Mouse (Mus musculus): ENCODE results near the gene Eepd1. TPM values are rescaled to one million over a fixed set of nuclear protein-coding genes. Genes with fewer than 3 reads are reported as not detected.

The Eepd1 gene
- total RNA-seq, 2 experiments from 2014 or later, result 16.1 to 17.6 TPM

- no peak for DNase-seq (ENCODE audit: low spot score in 2 of 2)
- intact Hi-C loops (cut with DNase I), result no loop called here
Measured at GRCm38 (mm10) chr9:25521825-25522224, 40.5 kb downstream of the Eepd1 start.

GRCm38 (mm10) chr9:25526516-25526915 lies 45.2 kb downstream of the Eepd1 start:
- intact Hi-C loops (cut with DNase I), result no loop called here
- no peak for DNase-seq (ENCODE audit: low spot score in 2 of 2)

- intact Hi-C loops (cut with DNase I), result no loop called here
- no peak for DNase-seq (ENCODE audit: low spot score in 2 of 2)
Measured at GRCm38 (mm10) chr9:25526927-25527337, 45.6 kb downstream of the Eepd1 start.

- intact Hi-C loops (cut with DNase I), result no loop called here
- DNase-seq (ENCODE audit: low spot score in 2 of 2), result no peak
Measured at GRCm38 (mm10) chr9:25527359-25528038, 46.2 kb downstream of the Eepd1 start.

- intact Hi-C loops (cut with DNase I), result no loop called here
- no peak for DNase-seq (ENCODE audit: low spot score in 2 of 2)
Measured at GRCm38 (mm10) chr9:25531627-25532026, 50.3 kb downstream of the Eepd1 start.

DNA sequence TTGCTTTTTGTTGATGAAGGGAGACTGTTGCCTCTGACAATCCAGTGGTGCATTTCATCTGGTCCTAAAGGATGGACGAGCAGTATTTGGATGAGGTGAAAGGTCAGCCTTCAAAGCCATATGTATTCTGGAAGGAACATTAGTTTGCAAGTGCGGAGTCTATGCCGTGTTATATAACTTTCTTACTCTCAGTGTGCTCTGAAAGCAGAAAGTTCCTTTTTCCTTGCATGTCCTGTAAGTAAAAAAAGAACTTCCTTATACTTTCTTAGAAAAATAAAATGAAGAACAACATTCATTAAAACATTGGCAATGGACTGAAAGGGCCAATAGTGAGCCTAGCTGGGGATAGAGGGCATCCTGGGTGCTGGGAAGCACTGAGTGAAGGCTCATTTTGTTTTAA lies 50.8 kb downstream of the Eepd1 start:
- intact Hi-C loops (cut with DNase I), result no loop called here
- no peak for DNase-seq (ENCODE audit: low spot score in 2 of 2)

DNA sequence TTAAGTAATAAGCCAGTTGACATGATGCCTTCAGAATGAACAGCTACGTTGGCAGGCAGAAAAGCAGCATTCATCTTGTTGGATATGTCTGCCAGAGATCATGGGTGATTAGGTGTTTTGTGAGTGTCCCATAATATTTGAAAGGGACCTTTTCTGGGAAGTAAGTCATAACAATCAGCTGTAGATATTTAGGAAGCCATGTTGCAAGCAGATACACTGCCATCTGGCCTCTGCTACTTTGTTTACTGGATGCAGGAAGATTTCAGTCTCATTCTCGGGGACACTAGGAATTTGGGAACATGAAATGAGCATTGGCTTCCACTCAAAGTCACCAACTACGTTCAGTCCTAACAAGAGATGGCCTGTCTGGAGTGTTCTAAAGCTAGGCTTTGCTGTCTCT lies 54.1 kb downstream of the Eepd1 start:
- intact Hi-C loops (cut with DNase I), result no loop called here
- DNase-seq (ENCODE audit: low spot score in 2 of 2), result no peak

DNA sequence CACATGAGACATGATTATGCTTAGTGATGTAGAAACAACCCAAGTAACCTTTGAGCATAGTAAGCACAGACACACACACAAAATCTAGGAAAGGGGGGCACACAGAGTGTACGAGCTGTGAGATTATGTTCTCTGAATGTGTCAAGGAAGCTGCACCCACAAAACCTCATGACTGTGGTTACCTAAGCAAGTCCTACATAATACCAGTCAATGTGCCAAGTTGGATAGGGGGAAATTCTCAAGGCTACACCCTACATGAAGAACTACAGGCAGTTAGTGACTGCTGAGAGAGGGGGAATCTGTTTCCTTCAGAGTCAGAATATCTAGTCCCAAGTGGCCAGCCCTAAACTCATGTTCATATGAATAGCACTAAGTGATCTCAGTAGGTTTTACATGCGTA lies 58.1 kb downstream of the Eepd1 start:
- intact Hi-C loops (cut with DNase I), result no loop called here
- DNase-seq (ENCODE audit: low spot score in 2 of 2), result no peak

- no peak for DNase-seq (ENCODE audit: low spot score in 2 of 2)
- intact Hi-C loops (cut with DNase I), result no loop called here
Measured at GRCm38 (mm10) chr9:25541355-25541754, 60.0 kb downstream of the Eepd1 start.

DNA sequence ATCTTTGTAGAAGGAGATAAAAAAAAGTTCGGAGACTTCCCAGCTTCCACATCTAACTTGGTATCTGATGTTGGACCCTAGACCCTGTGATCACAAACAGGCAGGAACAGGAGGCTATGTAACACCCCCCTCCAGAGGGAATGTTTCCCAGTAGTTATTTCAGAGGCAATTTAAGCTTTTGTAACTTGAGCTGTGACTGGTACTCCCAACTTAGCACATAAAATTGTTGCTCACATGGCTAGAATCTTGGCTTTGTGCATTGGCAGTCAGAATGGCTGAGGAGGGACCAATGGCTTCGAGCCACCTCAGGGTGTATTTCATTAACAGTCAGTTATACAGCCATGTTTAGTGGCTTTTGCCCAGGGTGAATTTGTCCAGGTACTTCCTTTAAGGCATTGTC lies 63.9 kb downstream of the Eepd1 start:
- DNase-seq (ENCODE audit: low spot score in 2 of 2), result peak; percentile 19 to 66

GRCm38 (mm10) chr9:25549130-25550060 lies 68.0 kb downstream of the Eepd1 start:
- DNase-seq (ENCODE audit: low spot score in 2 of 2), result peak in 1 of 2 experiments; percentile 32
- intact Hi-C loops (cut with DNase I), result no loop called here

More for the DNA sequence above, 63.9 kb downstream of the Eepd1 start:
- intact Hi-C loops (cut with DNase I), result no loop called here

DNA sequence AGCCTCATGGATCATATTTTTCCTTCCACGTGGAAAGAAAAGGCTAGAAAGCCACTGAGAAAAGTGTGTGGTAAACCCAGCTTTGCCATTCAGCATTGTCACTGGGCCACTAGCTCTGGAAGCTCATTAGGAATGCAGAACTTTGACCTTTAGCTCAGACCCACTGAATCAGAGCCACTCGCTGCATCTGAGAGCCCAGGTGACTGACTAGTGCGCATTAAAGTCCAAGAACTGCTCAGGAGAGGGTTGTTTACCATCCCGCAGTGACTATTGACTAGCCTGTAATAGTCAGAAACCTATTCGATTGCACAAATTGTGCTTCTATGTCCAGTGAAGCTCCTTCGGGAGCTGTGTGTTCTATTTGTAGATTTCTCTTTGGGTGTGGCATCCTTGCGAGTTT lies 68.8 kb downstream of the Eepd1 start:
- no peak for DNase-seq (ENCODE audit: low spot score in 2 of 2)
- intact Hi-C loops (cut with DNase I), result no loop called here

DNA sequence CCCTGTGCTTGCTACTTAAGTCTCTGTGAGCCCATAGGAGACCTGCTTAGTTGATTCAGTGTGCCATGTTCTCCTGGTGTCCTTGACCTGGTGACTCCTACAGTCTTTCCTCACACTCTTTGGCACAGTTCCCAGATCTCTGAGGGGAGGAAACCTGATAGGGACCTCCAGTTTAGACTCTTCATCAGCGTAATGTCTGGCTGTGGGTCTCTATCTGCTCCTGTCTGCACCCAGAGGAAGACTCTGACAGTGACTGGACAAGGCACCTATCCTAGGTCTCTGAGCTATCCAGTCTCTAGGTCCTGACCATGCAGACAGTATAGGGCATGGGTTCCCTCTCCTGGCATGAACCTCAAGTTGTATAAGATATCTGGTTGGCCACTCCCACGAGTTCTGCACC lies 71.2 kb downstream of the Eepd1 start:
- no peak for DNase-seq (ENCODE audit: low spot score in 2 of 2)
- intact Hi-C loops (cut with DNase I), result no loop called here

DNA sequence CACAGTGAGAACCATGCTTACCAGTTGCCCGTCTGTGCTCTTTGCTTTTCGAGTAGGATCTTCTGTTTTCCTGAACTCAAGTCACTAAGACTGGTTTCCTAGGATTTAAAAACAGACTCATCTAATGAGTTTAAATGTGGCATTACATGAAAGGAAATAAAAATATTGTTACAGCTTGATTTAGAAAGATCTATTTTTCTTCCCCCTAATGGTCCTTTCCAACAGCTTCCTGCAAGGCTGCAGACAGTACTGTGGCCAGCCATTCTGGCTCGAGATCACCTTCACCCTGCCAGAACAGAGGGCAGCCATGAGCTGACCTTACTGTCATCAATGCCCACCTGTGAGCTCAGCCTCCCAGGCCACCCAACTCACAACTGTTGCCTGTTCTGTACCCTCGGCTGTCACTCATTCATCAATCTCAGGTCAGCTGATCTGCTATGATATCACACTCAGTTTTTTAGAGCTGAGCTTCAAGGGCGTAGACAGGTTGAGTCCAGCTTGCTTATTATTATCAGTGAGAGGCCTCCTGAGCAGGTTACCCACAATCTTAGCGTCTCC lies 73.0 kb downstream of the Eepd1 start:
- intact Hi-C loops (cut with DNase I), result no loop called here
- no peak for DNase-seq (ENCODE audit: low spot score in 2 of 2)

DNA sequence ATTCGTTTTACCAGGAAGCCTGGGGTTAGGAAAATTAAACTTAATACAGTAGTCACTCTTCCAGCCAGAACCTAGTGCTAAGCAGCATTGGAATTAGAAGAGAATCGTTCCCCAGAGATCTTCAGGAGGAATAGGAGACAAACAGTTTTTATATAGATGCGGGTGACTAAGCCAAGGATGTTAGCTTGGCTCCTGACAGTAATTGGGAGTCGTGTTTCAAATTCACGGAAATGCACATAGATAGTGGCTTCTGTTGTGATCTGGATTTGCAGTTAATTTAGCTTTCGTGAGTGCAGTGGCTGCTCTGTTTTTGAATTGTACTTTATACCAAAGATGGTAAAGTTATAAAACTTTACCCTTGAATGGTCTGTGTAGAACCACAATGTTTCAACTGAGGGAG lies 73.9 kb downstream of the Eepd1 start:
- no peak for DNase-seq (ENCODE audit: low spot score in 2 of 2)

DNA sequence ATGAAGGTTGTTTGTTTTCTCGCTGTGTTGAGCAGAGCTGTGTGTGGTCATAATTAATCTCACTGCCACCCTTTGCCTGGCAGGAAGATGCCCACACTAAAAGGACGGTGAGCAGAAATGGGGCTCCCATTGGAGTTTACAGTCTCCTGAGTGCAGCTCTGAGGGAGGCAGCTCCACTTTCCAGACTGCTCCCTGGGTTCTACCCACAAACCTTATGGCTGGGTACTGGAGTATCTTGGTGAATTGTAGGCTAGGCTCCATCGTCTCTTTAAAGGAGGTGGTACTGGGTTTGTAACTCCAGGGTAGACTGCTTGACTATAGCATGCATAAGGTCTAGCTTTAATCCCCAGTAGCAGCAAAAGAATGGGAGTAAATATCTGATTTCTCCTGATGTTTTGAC lies 74.7 kb downstream of the Eepd1 start:
- DNase-seq (ENCODE audit: low spot score in 2 of 2), result no peak
- intact Hi-C loops (cut with DNase I), result no loop called here

More for the DNA sequence above, 73.9 kb downstream of the Eepd1 start:
- intact Hi-C loops (cut with DNase I), result no loop called here

- intact Hi-C loops (cut with DNase I), result no loop called here
- no peak for DNase-seq (ENCODE audit: low spot score in 2 of 2)
Measured at GRCm38 (mm10) chr9:25557378-25557777, 76.0 kb downstream of the Eepd1 start.

DNA sequence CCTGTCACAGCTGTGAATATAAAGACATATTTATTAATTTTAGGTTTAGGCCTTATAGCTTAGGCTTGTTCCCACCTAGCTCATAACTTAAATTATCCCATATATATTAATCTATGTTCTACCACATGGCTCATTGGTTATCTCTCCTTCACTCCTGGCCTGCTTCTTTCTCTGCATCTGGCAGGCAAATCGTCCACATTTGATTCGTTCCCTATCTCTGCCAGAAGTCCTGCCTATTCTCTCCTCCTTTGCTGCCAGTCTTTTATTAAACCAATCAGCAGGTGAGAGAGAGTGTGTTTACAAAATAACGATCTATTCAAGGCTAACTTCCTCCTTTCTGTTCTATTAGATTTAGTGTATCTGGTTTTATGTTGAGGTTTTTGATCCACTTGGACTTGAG lies 77.5 kb downstream of the Eepd1 start:
- intact Hi-C loops (cut with DNase I), result no loop called here

GRCm38 (mm10) chr9:25560016-25560758 lies 78.8 kb downstream of the Eepd1 start:
- intact Hi-C loops (cut with DNase I), result no loop called here
- DNase-seq (ENCODE audit: low spot score in 2 of 2), result no peak

More for the DNA sequence above, 77.5 kb downstream of the Eepd1 start:
- DNase-seq (ENCODE audit: low spot score in 2 of 2), result no peak

DNA sequence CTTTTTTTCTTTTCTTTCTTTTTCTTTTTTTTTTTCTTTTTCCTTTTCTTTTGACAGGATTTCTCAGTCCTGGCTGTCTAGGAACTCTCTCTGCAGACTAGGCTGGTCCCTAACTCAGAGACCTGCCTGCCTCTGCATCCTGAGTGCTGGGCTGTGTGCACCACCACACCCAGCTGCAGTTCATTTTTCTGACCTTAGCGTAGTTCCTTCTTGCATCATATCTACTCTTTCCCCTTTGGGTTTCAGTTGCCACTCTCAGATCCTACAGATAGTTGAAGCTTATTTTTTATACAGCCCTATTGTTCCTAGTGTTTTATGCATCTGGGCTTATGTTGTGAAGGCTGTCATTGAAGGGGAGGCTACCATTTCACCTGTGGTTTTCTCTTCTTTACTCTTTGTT lies 79.8 kb downstream of the Eepd1 start:
- intact Hi-C loops (cut with DNase I), result no loop called here
- no peak for DNase-seq (ENCODE audit: low spot score in 2 of 2)
